Mouse (Mus musculus) stomach, embryonic 15.5 days (tissue): ENCODE results near the gene Pnkp. TPM values are rescaled to one million over a fixed set of nuclear protein-coding genes. Genes with fewer than 3 reads are reported as not detected.
A peak's percentile ranks its signal among the peaks of the same experiment; 100 is the strongest.
"Not testable (repeated sequence)": the region's sequence is repeated elsewhere in the genome, so short reads cannot be mapped to it uniquely, and the experiment has no call there.

Source experiments
- ATAC-seq: fragments of 200-750 bp; cut with Nextera tagmentation; 2 replicates; pipeline ENCODE4 v1.8.0; 2017; ENCODE audit warnings: low read depth, moderate number of reproducible peaks, moderate TSS enrichment; ENCODE audit not compliant: insufficient read depth, low FRiP score
- H3K27ac ChIP-seq: fragments of 300-500 bp; sonication (generic); 2 replicates; pipeline ENCODE4 v1.5.1; 2015; ENCODE audit warnings: mild to moderate bottlenecking, inconsistent platforms
- H3K27me3 ChIP-seq: fragments of 300-500 bp; sonication (generic); replicated peaks from 2 replicates; pipeline ENCODE4 v1.6.1; 2015; ENCODE audit warnings: inconsistent platforms
- H3K36me3 ChIP-seq: fragments of 300-500 bp; sonication (generic); 2 replicates; pipeline ENCODE4 v1.6.1; 2015; ENCODE audit warnings: inconsistent platforms
- H3K4me1 ChIP-seq: fragments of 300-500 bp; sonication (generic); 2 replicates; pipeline ENCODE4 v1.6.1; 2015; ENCODE audit warnings: inconsistent platforms
- H3K4me2 ChIP-seq: fragments of 300-500 bp; sonication (generic); 2 replicates; pipeline ENCODE4 v1.6.1; 2015; ENCODE audit warnings: mild to moderate bottlenecking, inconsistent platforms
- H3K4me3 ChIP-seq: fragments of 300-500 bp; sonication (generic); replicated peaks from 2 replicates; pipeline ENCODE4 v1.5.1; 2015; ENCODE audit warnings: inconsistent platforms
- H3K9ac ChIP-seq: fragments of 300-500 bp; sonication (generic); 2 replicates; pipeline ENCODE4 v1.6.1; 2015; ENCODE audit warnings: inconsistent platforms
- H3K9me3 ChIP-seq: fragments of 300-500 bp; sonication (generic); 2 replicates; pipeline ENCODE4 v1.6.1; 2016; ENCODE audit warnings: inconsistent platforms
- WGBS: fragments of 180-500 bp; shearing (Covaris S2); methylation state at CpG from one replicate; pipeline ENCODE4 v1.1.7; 2015; 5-methylcytosine and 5-hydroxymethylcytosine counted together
- polyA plus RNA-seq: library from polyadenylated mRNA; unstranded; fragments of >200 nt; fragmentation: Nextera tagmentation; extraction: Ambion mirVana; gene quantifications from 2 replicates; pipeline ENCODE4 v1.2.1, GENCODE M21; 2015

The Pnkp gene
- polyA plus RNA-seq, 1 experiment from 2014 or later = 25.5 TPM

DNA sequence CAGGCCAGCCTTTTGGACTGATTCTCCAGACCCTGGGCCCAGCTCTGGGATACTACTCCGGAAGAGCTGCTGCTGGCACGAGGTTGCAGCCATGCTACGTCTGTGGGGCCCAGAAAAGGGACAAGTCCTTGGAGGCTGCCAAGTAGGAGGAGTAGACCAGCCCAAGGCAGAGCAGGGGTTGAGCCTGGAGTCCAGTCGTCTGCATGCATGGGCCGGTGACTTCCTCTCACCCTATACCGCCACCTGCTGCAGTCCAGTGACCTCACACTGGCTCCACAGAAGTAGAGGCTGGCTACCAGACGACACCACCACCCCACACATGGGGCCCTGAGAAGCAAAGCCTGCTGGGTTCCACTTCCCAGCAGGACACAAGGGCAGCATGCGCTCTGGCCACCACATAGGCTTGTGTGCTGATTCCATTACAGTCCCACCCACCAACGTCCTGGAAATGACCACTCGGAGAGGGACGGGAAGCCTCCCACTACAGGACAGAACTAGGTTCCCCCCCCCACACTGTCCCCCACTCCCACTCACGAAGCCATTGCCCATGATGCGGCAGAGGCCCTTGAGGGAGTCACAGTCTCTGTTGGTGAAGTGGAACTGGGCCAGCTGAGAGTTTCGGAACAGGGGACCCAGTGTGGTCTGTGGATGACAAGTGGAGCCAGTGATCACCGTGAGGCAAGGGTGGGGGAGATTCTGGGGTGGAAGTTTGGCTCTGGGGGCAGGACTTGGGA lies 9.5 kb downstream of the Pnkp start:
- no peaks in the 10 kb centered on the region for H3K27me3 ChIP-seq
- H3K4me1 ChIP-seq = peaks cover 50% of the 10 kb centered on the region
- H3K9me3 ChIP-seq = no peaks in the 10 kb centered on the region
- peak overlapping the region; percentile 97 for H3K4me3 ChIP-seq
- peaks cover 36% of the 10 kb centered on the region for H3K36me3 ChIP-seq
- peak overlapping the region; percentile 80 for H3K27ac ChIP-seq
- 33% methylated on average over 15 of the region's 15 CpGs for WGBS
- ATAC-seq = 0 out of 2 replicates have a peak, but pooled peaks have one; percentile 2
- peak overlapping the region; percentile 81 for H3K4me2 ChIP-seq
- H3K9ac ChIP-seq = peak overlapping the region; percentile 9

- H3K9ac ChIP-seq = no peak overlapping the region; the same call in 1 of the 2 replicates
- WGBS = 52% methylated on average over 19 of the region's 19 CpGs
- no peak for ATAC-seq
Observed at GRCm38 (mm10) chr7:44867010-44867702, 10.2 kb downstream of the Pnkp start.

GRCm38 (mm10) chr7:44867802-44868201 lies 10.9 kb downstream of the Pnkp start:
- Histone ChIP-seq H3K4me3 (peak overlapping the region; percentile 97), H3K27me3 (no peaks in the 10 kb centered on the region), H3K9me3 (no peaks in the 10 kb centered on the region), H3K36me3 (peaks cover 23% of the 10 kb centered on the region), H3K4me1 (peaks cover 47% of the 10 kb centered on the region), H3K9ac (peak overlapping the region; percentile 20; the same call in 1 of the 2 replicates), H3K27ac (peak overlapping the region; percentile 100; the same call in 1 of the 2 replicates), H3K4me2 (peak overlapping the region; percentile 81)
- ATAC-seq = no peak
- 33% methylated on average over 9 of the region's 9 CpGs for WGBS

More at GRCm38 (mm10) chr7:44867010-44867702, 10.2 kb downstream of the Pnkp start:
- no peaks in the 10 kb centered on the region for H3K27me3 ChIP-seq
- H3K4me3 ChIP-seq = peak overlapping the region; percentile 97
- H3K36me3 ChIP-seq = peaks cover 29% of the 10 kb centered on the region
- H3K27ac ChIP-seq = peak overlapping the region; percentile 80
- no peaks in the 10 kb centered on the region for H3K9me3 ChIP-seq
- peaks cover 47% of the 10 kb centered on the region for H3K4me1 ChIP-seq
- peak overlapping the region; percentile 81 for H3K4me2 ChIP-seq

GRCm38 (mm10) chr7:44868465-44868864 lies 11.5 kb downstream of the Pnkp start:
- H3K9me3 ChIP-seq = no peaks in the 10 kb centered on the region
- H3K4me3 ChIP-seq = peak overlapping the region; percentile 97
- peak overlapping the region; percentile 100 for H3K27ac ChIP-seq
- no peaks in the 10 kb centered on the region for H3K27me3 ChIP-seq
- WGBS = 5% methylated on average over 16 of the region's 16 CpGs
- peak overlapping the region; percentile 81 for H3K4me2 ChIP-seq
- ATAC-seq = no peak
- peaks cover 51% of the 10 kb centered on the region for H3K4me1 ChIP-seq
- H3K9ac ChIP-seq = peak overlapping the region; percentile 100; the same call in 1 of the 2 replicates
- H3K36me3 ChIP-seq = peaks cover 16% of the 10 kb centered on the region

GRCm38 (mm10) chr7:44868919-44869696 lies 12.2 kb downstream of the Pnkp start:
- peak; percentile 55 for ATAC-seq
- Histone ChIP-seq H3K9me3 (no peaks in the 10 kb centered on the region), H3K4me1 (peaks cover 47% of the 10 kb centered on the region), H3K4me3 (peak overlapping the region; percentile 97), H3K36me3 (peaks cover 10% of the 10 kb centered on the region), H3K9ac (peak overlapping the region; percentile 100), H3K27ac (peak overlapping the region; percentile 100), H3K4me2 (peak overlapping the region; percentile 81), H3K27me3 (no peaks in the 10 kb centered on the region)
- under 1% methylated on average over 103 of the region's 108 CpGs for WGBS

DNA sequence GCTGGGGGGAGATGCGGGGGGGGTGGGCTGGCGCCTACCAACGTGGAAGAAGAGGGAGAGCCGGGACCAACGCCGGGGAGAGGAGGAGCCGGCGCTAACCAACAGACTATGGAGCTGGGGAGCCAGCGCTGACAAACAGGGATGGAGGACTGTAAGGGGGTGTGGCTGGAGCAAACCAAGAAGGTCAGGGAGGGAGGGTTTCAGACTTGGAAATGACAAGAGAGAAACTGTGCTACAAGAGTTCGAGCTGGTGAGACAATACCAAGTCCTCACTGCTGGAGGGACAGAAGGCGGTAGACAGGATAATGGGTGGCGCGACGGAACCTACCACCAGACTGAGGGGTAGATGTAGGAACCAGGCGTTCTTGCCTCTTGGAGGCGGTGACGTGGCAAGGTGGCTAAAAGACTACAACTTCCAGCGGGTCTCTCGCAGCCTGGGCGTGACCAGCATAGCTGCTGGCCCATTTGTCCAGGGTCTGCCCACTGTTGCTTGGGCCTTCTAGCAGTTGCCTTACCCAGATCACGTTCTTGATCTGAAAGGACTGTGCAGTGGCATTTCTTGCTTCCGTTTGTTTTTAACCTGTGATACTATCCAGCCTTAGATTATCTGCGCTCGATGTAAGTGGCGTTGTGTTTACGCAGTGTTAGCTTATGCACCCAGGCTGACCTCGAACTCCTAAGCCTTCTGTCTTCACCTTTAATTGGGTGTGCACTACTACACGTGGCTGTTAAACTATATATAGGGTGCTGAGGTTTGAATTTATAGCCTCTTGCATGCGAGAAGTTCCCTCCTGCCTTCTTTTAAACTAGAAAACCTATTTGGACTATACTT lies 13.0 kb downstream of the Pnkp start, which contains the start of gene Ptov1:
Ptov1 (minus strand) TSS at position 92 of the 832 bp plus-strand sequence.
- H3K4me1 ChIP-seq = peaks cover 47% of the 10 kb centered on the region
- 4% methylated on average over 29 of the region's 29 CpGs for WGBS
- peak within 1 kb of the TSS; percentile 100 for H3K9ac ChIP-seq
- no peaks in the 10 kb centered on the region for H3K27me3 ChIP-seq
- peak within 1 kb of the TSS; percentile 97 for H3K4me3 ChIP-seq
- H3K4me2 ChIP-seq = peak within 1 kb of the TSS; percentile 81
- ATAC-seq = peak; percentile 89
- peak within 1 kb of the TSS; percentile 100 for H3K27ac ChIP-seq
- H3K36me3 ChIP-seq = peaks cover 2% of the 10 kb centered on the region
- H3K9me3 ChIP-seq = no peaks in the 10 kb centered on the region

- H3K27me3 ChIP-seq = no peaks in the 10 kb centered on the region
Observed at GRCm38 (mm10) chr7:44870614-44871013, 13.7 kb downstream of the Pnkp start.

DNA sequence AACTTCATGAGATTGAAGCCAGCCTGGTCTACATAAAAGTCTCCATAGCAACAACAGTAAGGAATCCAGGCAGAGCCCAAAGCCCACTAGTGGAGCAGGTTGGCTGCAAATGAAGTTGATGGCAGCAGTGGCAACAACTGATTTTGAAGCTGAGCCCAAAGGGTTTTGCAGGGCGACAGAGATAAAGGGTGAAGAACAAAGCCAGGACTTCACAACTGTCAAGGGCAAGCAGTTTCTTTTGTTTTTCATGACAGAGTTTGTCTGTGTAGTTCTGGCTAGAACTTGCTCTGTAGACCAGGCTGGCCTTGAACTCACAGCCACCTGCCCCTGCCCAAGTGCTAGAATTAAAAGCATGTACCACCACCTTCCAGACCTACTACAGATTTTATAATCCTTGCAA lies 14.2 kb downstream of the Pnkp start:
- Histone ChIP-seq H3K4me2 (no peak overlapping the region), H3K9me3 (no peaks in the 10 kb centered on the region), H3K9ac (no peak overlapping the region), H3K4me3 (no peak overlapping the region), H3K4me1 (peaks cover 34% of the 10 kb centered on the region), H3K36me3 (no peaks in the 10 kb centered on the region), H3K27ac (no peak overlapping the region), H3K27me3 (no peaks in the 10 kb centered on the region)
- ATAC-seq = no peak
- 85% methylated on average over 1 of the region's 1 CpGs for WGBS

More at GRCm38 (mm10) chr7:44870614-44871013, 13.7 kb downstream of the Pnkp start:
- no peak for ATAC-seq
- H3K4me3 ChIP-seq = peak overlapping the region; percentile 97
- 77% methylated on average over 6 of the region's 6 CpGs for WGBS
- H3K9me3 ChIP-seq = no peaks in the 10 kb centered on the region
- no peak overlapping the region for H3K9ac ChIP-seq
- no peaks in the 10 kb centered on the region for H3K36me3 ChIP-seq
- H3K27ac ChIP-seq = peak overlapping the region; percentile 100
- peaks cover 40% of the 10 kb centered on the region for H3K4me1 ChIP-seq
- H3K4me2 ChIP-seq = peak overlapping the region; percentile 81

GRCm38 (mm10) chr7:44871774-44872173 lies 14.8 kb downstream of the Pnkp start:
- ATAC-seq, H3K9me3 ChIP-seq, H3K36me3 ChIP-seq, H3K4me3 ChIP-seq, H3K9ac ChIP-seq, H3K4me2 ChIP-seq, H3K27ac ChIP-seq, H3K27me3 ChIP-seq: not testable (repeated sequence)
- H3K4me1 ChIP-seq = peaks cover 28% of the 10 kb centered on the region
- 92% methylated on average over 2 of the region's 2 CpGs for WGBS

GRCm38 (mm10) chr7:44877833-44878232 lies 20.9 kb downstream of the Pnkp start:
- Histone ChIP-seq H3K9me3 (no peaks in the 10 kb centered on the region), H3K4me3 (no peak overlapping the region), H3K27ac (no peak overlapping the region), H3K27me3 (no peaks in the 10 kb centered on the region), H3K9ac (no peak overlapping the region), H3K4me2 (no peak overlapping the region), H3K36me3 (peaks cover 48% of the 10 kb centered on the region), H3K4me1 (0 out of 2 replicates have a peak, but pooled peaks cover 6% of the 10 kb centered on the region)
- no peak for ATAC-seq
- WGBS = 87% methylated on average over 14 of the region's 14 CpGs

- no peak overlapping the region for H3K27ac ChIP-seq
- H3K4me1 ChIP-seq = no peaks in the 10 kb centered on the region
- no peaks in the 10 kb centered on the region for H3K27me3 ChIP-seq
- 96% methylated on average over 3 of the region's 3 CpGs for WGBS
- no peak for ATAC-seq
- no peak overlapping the region for H3K9ac ChIP-seq
- H3K9me3 ChIP-seq = no peaks in the 10 kb centered on the region
- H3K4me3 ChIP-seq = no peak overlapping the region
- peaks cover 66% of the 10 kb centered on the region for H3K36me3 ChIP-seq
- H3K4me2 ChIP-seq = no peak overlapping the region
Observed at GRCm38 (mm10) chr7:44883036-44883435, 26.1 kb downstream of the Pnkp start.
